Mouse (Mus musculus) G1E (cell line): ENCODE results near the gene Mdh1b. TPM values are rescaled to one million over a fixed set of nuclear protein-coding genes. Genes with fewer than 3 reads are reported as not detected.
A peak's percentile ranks its signal among the peaks of the same experiment; 100 is the strongest.

ENCODE experiments used
- ATAC-seq: 2 replicates; pipeline ENCODE4 v1.8.0; 2016; ENCODE audit warnings: mild to moderate bottlenecking; ENCODE audit not compliant: insufficient number of reproducible peaks, poor library complexity, low FRiP score, severe bottlenecking; ENCODE audit errors: extremely low read depth
- DNase-seq: peaks from one replicate; pipeline ENCODE4 v3.0.0; 2012; ENCODE audit warnings: low spot score
- H3K27me3 ChIP-seq: 2 replicates; pipeline ENCODE4 v1.6.1; 2012; ENCODE audit warnings: mild to moderate bottlenecking, low read length, inconsistent platforms; ENCODE audit not compliant: insufficient read depth
- H3K36me3 ChIP-seq: replicated peaks from 2 replicates; pipeline ENCODE3; 2012; ENCODE audit warnings: mild to moderate bottlenecking, inconsistent platforms
- H3K4me1 ChIP-seq: 2 replicates; pipeline ENCODE4 v1.6.1; 2012; ENCODE audit warnings: low read depth, low read length, inconsistent platforms, mixed read lengths; ENCODE audit not compliant: insufficient read depth
- H3K4me3 ChIP-seq: 2 replicates; pipeline ENCODE4 v1.5.1; 2012; ENCODE audit warnings: low read depth, mild to moderate bottlenecking, inconsistent platforms, low read length, moderate library complexity, mixed read lengths
- H3K9me3 ChIP-seq: replicated peaks from 2 replicates; pipeline ENCODE4 v1.6.1; 2012; ENCODE audit warnings: inconsistent platforms
- CTCF ChIP-seq: IDR thresholded peaks from 2 replicates; pipeline ENCODE4 v1.5.1; 2012; ENCODE audit warnings: low read depth, low read length, inconsistent platforms, mixed read lengths
- GATA1 ChIP-seq: IDR thresholded peaks from 2 replicates; pipeline ENCODE4 v1.6.1; 2012; ENCODE audit warnings: borderline replicate concordance, low read length, inconsistent platforms, mixed read lengths
- GATA2 ChIP-seq: IDR thresholded peaks from 2 replicates; pipeline ENCODE4 v1.6.1; 2012; ENCODE audit warnings: low read depth, low read length, inconsistent platforms, borderline replicate concordance
- POLR2AphosphoS5 ChIP-seq: IDR thresholded peaks from 2 replicates; pipeline ENCODE4 v1.6.1; 2012; ENCODE audit warnings: low read depth, low read length, inconsistent platforms; ENCODE audit not compliant: insufficient replicate concordance
- TAL1 ChIP-seq: conservative IDR thresholded peaks from 2 replicates; pipeline ENCODE4 v1.6.1; 2012; ENCODE audit warnings: low read depth, low read length, inconsistent platforms, mixed read lengths
- polyA plus RNA-seq: library from polyadenylated mRNA; stranded (reverse); fragments of >175 nt; gene quantifications from 2 replicates; pipeline ENCODE4 v1.2.3, GENCODE M21; 2012
- total RNA-seq, 2 experiments: library from RNA; stranded (forward) in 1 of 2; stranded (reverse) in 1 of 2; fragments of 200-1000 nt in 1 of 2; fragments of >200 nt in 1 of 2; fragmentation: Nextera tagmentation in 1 of 2; gene quantifications; 2 replicates each; pipeline ENCODE4 v1.2.3; 2014 to 2017

Mdh1b gene
- total and polyA plus RNA-seq, 3 experiments, result 0.11 TPM; not detected in 2

GRCm38 (mm10) chr1:63764395-63764794 is 34.3 kb upstream of the Mdh1b start:
- ATAC-seq (no peak), DNase-seq (no peak)
- TF ChIP-seq GATA2, result no peak
- TF ChIP-seq CTCF, result no peak
- TF ChIP-seq GATA1, result no peak
- no peak for TF ChIP-seq POLR2AphosphoS5
- TF ChIP-seq TAL1, result no peak
- no peaks in the 10 kb centered on the region for H3K36me3 ChIP-seq
- no peaks in the 10 kb centered on the region for H3K9me3 ChIP-seq
- no peaks in the 10 kb centered on the region for H3K4me1 ChIP-seq
- no peak overlapping the region for H3K4me3 ChIP-seq
- H3K27me3 ChIP-seq, result peaks cover 9% of the 10 kb centered on the region; the same call in 1 of the 2 replicates

DNA sequence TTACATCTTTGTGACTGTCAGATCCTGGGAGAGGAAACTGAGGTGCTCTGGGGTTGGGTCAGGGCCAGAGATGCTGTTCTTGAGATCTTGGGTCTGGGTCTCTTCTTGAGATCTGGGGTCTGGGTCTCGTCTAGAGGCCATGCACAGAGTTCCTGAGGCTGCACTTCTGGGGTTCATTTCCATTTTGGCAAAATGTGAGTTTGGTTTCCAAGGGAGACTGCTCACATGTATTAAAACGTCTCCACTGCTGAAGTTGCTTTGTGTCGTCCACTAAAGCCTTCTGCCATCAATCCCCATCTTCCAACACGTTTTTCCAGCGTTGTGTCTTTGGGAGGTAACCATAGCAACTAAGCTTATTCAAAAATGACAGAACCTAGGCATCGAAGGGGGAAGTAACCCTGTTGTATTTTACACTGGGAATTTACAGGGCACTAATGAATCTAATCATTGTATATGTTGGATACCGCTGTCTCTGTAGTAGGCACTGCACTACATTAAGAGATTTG is 33.8 kb upstream of the Mdh1b start:
- ATAC-seq, result no peak
- Histone ChIP-seq H3K4me1 (no peaks in the 10 kb centered on the region), H3K4me3 (no peak overlapping the region), H3K36me3 (no peaks in the 10 kb centered on the region), H3K27me3 (peaks cover 9% of the 10 kb centered on the region; the same call in 1 of the 2 replicates), H3K9me3 (no peaks in the 10 kb centered on the region)
- no peak for DNase-seq
- TF ChIP-seq GATA2, result no peak
- TF ChIP-seq GATA1, result no peak
- no peak for TF ChIP-seq TAL1
- no peak for TF ChIP-seq POLR2AphosphoS5
- TF ChIP-seq CTCF, result no peak

DNA sequence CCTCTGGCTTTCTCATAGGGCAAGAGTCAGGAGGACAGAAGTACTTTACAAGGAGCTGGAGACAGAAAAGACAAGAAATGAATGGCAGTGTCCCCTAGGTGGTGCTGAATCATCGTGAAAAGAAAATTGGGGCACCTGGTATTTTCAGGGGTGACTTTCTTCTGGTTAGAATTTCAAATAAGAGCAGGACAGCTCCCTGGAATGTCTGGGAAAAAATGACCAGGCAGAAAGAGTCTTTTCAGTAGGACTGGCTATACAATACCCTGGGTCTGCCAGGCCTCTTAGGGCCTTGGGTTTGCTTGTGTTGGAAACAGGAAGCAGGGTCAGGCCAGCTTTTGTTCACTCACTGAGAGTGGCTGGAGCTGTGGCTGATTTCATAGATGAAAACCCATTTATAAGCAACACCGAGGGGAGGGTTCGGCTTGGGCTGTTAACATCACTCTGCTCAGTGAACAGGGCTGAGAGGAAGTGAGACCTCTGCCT is 33.1 kb upstream of the Mdh1b start:
- H3K27me3 ChIP-seq, result peaks cover 9% of the 10 kb centered on the region; the same call in 1 of the 2 replicates
- no peaks in the 10 kb centered on the region for H3K9me3 ChIP-seq
- no peaks in the 10 kb centered on the region for H3K36me3 ChIP-seq
- ATAC-seq (no peak), DNase-seq (no peak)
- TF ChIP-seq POLR2AphosphoS5 (no peak), GATA1 (no peak), TAL1 (no peak), GATA2 (no peak), CTCF (no peak)
- no peak overlapping the region for H3K4me3 ChIP-seq
- H3K4me1 ChIP-seq, result no peaks in the 10 kb centered on the region

DNA sequence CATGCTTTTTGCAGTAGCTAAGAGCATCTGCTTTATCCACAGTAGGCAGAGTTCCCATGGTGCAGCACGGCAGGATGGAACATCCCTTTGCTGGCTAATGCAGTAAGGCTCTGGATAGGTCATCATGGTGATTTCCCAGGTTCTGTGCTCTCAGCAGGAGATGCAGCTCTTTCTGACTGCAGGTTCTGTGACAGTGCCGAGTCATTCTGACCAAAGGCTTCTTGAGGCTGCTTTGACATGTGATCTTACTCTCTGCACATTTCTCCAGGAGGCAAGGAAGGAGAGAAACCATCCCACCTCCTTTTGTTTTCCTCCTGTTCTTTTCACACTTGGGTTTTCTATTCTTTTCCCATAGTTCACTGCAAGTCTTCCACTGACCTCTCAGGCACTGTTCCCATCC is 25.9 kb upstream of the Mdh1b start:
- no peak for TF ChIP-seq CTCF
- H3K36me3 ChIP-seq, result peaks cover 38% of the 10 kb centered on the region
- no peak overlapping the region for H3K4me3 ChIP-seq
- ATAC-seq (no peak), DNase-seq (no peak)
- H3K27me3 ChIP-seq, result no peaks in the 10 kb centered on the region
- H3K4me1 ChIP-seq, result 0 out of 2 replicates have a peak, but pooled peaks cover 6% of the 10 kb centered on the region
- no peaks in the 10 kb centered on the region for H3K9me3 ChIP-seq

DNA sequence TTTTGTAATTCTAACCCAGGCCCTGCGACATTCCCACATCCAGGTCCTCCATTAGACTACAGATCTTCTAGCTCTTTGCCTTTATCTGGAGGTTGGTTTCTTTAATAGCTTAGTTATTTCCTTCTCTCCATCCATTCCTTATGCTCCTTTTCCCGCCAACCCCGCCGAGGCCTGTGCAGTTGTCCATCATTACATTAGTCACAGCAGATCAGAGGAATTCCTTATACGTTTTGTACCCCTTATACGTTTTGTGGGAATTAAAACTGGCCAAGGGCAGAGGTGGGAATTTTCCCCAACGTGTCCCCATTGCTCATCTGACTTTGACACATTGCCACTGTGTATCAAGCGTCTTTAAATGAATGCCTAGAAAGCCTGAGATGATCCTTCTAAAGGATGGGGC is 322 bp downstream of the Mdh1b start:
- H3K9me3 ChIP-seq, result no peaks in the 10 kb centered on the region
- H3K27me3 ChIP-seq, result peaks cover 7% of the 10 kb centered on the region
- H3K4me1 ChIP-seq, result peaks cover 30% of the 10 kb centered on the region
- ATAC-seq, result no peak
- H3K4me3 ChIP-seq, result peak overlapping the region; percentile 72
- TF ChIP-seq GATA2 (no peak), TAL1 (no peak), POLR2AphosphoS5 (no peak), GATA1 (no peak), CTCF (no peak)
- H3K36me3 ChIP-seq, result peaks cover 21% of the 10 kb centered on the region
- DNase-seq, result no peak

DNA sequence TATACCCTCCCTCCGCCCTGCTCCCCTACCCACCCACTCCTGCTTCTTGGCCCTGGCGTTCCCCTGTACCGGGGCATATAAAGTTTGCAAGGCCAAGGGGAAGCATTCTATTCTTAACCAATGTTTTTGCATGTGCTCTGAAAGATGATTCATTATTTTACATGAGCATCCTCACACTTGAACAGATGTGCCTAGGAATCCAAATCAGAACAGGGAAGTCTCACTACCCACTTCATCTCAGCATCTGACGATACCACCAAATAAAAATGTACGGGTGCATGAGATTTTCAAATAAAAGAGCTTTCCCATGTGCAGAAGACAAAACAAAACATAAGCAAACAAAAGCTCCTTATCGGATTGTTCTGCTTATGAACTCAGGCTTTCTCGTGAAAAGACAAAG is 10.0 kb downstream of the Mdh1b start:
- H3K9me3 ChIP-seq, result no peaks in the 10 kb centered on the region
- H3K4me3 ChIP-seq, result no peak overlapping the region
- peaks cover 25% of the 10 kb centered on the region for H3K27me3 ChIP-seq
- no peak for TF ChIP-seq GATA1
- TF ChIP-seq TAL1, result no peak
- TF ChIP-seq GATA2, result no peak
- TF ChIP-seq CTCF, result no peak
- TF ChIP-seq POLR2AphosphoS5, result no peak
- no peak for DNase-seq
- no peak for ATAC-seq
- no peaks in the 10 kb centered on the region for H3K36me3 ChIP-seq
- no peaks in the 10 kb centered on the region for H3K4me1 ChIP-seq

DNA sequence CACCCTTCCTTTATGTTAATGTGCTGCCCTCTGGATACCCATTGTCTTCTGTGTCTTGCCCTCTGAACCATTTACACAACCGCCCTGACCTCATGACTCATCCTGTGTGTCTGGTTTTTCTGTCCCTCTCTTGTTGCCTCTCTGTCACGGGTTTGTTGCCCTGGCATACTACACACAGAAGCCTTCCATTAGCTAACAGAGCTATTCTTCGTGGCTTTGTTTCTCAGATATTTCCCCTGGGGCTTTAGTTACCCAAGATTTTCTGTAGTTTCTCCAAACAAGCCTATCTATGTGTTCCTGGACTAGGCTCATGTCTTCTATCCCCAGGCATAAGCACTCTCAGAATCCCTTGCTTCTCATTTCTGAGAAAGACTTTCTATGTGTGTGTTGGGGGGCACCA is 21.2 kb downstream of the Mdh1b start:
- H3K9me3 ChIP-seq, result no peaks in the 10 kb centered on the region
- H3K36me3 ChIP-seq, result no peaks in the 10 kb centered on the region
- no peak overlapping the region for H3K4me3 ChIP-seq
- TF ChIP-seq GATA2 (no peak), POLR2AphosphoS5 (no peak), TAL1 (no peak), GATA1 (no peak), CTCF (no peak)
- peaks cover 21% of the 10 kb centered on the region for H3K27me3 ChIP-seq
- DNase-seq (no peak), ATAC-seq (no peak)
- H3K4me1 ChIP-seq, result no peaks in the 10 kb centered on the region
